Mouse (Mus musculus) heart, embryonic 12.5 days (tissue): ENCODE measurements around the gene Tmem33. TPM values are rescaled to one million over a fixed set of nuclear protein-coding genes. Genes with fewer than 3 reads are reported as not detected.

Experiments
- ATAC-seq: fragments of 200-750 bp; cut with Nextera tagmentation; 2 replicates; pipeline ENCODE4 v1.8.0; 2017; ENCODE audit warnings: moderate TSS enrichment, moderate library complexity; ENCODE audit not compliant: insufficient number of reproducible peaks, low FRiP score
- H3K27ac ChIP-seq: fragments of 300-500 bp; sonication (generic); 2 replicates; pipeline ENCODE4 v1.5.1; 2016; ENCODE audit warnings: mild to moderate bottlenecking, moderate library complexity; ENCODE audit not compliant: poor library complexity, severe bottlenecking
- H3K27me3 ChIP-seq: fragments of 300-500 bp; sonication (generic); replicated peaks from 2 replicates; pipeline ENCODE4 v1.6.1; 2016; ENCODE audit warnings: mild to moderate bottlenecking, moderate library complexity
- H3K36me3 ChIP-seq: fragments of 300-500 bp; sonication (generic); 2 replicates; pipeline ENCODE4 v1.6.1; 2016; ENCODE audit warnings: mild to moderate bottlenecking, moderate library complexity
- H3K4me1 ChIP-seq: fragments of 300-500 bp; sonication (generic); replicated peaks from 2 replicates; pipeline ENCODE4 v1.6.1; 2016; ENCODE audit warnings: mild to moderate bottlenecking
- H3K4me2 ChIP-seq: fragments of 300-500 bp; sonication (generic); 2 replicates; pipeline ENCODE4 v1.6.1; 2016; ENCODE audit warnings: mild to moderate bottlenecking, moderate library complexity
- H3K4me3 ChIP-seq: fragments of 300-500 bp; sonication (generic); 2 replicates; pipeline ENCODE4 v1.5.1; 2016; ENCODE audit warnings: mild to moderate bottlenecking
- H3K9ac ChIP-seq: fragments of 300-500 bp; sonication (generic); 2 replicates; pipeline ENCODE4 v1.6.1; 2016; ENCODE audit warnings: mild to moderate bottlenecking, moderate library complexity
- H3K9me3 ChIP-seq: fragments of 300-500 bp; sonication (generic); replicated peaks from 2 replicates; pipeline ENCODE4 v1.6.1; 2016; ENCODE audit warnings: mild to moderate bottlenecking, moderate library complexity
- WGBS: fragments of 180-500 bp; shearing (Covaris S2); methylation state at CpG from one replicate; pipeline ENCODE4 v1.1.7; 2016; 5-methylcytosine and 5-hydroxymethylcytosine counted together
- polyA plus RNA-seq: library from polyadenylated mRNA; unstranded; fragments of >200 nt; fragmentation: Nextera tagmentation; extraction: Ambion mirVana; gene quantifications from 2 replicates; pipeline ENCODE4 v1.2.1, GENCODE M21; 2016

Tmem33 gene
- polyA plus RNA-seq, 1 experiment from 2014 or later: 60.9 TPM

DNA sequence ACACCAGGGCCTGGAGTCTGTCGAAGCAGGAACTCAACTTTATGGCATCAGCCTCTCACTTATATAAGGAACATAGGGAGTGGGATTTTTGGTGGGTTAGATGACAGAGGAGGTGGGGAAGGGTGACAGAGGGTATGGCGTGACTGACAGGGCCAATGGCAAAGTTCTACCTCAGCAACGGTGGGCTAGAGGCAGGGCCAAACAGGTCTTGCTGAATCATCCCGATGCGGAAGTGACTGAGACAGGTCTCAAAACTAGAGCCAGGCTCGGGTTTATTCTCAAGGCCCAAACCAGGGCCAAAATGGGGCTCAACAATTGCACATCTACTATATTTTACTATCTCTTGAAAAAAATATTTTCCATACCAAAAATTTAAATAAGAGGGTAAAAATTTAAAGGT, 80.4 kb downstream of the Tmem33 start:
- H3K9me3 ChIP-seq: no peaks in the 10 kb centered on the region
- H3K4me2 ChIP-seq: no peak overlapping the region
- 92% methylated on average over 6 of the region's 6 CpGs for WGBS
- no peak overlapping the region for H3K9ac ChIP-seq
- no peaks in the 10 kb centered on the region for H3K27me3 ChIP-seq
- no peaks in the 10 kb centered on the region for H3K4me1 ChIP-seq
- no peak overlapping the region for H3K27ac ChIP-seq
- no peak for ATAC-seq
- peaks cover 56% of the 10 kb centered on the region for H3K36me3 ChIP-seq
- no peak overlapping the region for H3K4me3 ChIP-seq

Other genes with a start within 250 kb of the Tmem33 start
- 0.22 TPM in 1 of 2 replicates, not detected in the other for gene Phox2b, start 161.3 kb upstream of the Tmem33 start, polyA plus RNA-seq
- 150 and 158 TPM in 2 replicates for gene Slc30a9, start 46.4 kb downstream of the Tmem33 start, polyA plus RNA-seq
- gene Bend4, start 167.7 kb downstream of the Tmem33 start, polyA plus RNA-seq: 19.8 and 20.8 TPM in 2 replicates